Mouse (Mus musculus): ENCODE data around the gene Vmn1r177.
"Not testable (repeated sequence)": the region's sequence is repeated elsewhere in the genome, so short reads cannot be mapped to it uniquely, and the experiment has no call there.

DNA sequence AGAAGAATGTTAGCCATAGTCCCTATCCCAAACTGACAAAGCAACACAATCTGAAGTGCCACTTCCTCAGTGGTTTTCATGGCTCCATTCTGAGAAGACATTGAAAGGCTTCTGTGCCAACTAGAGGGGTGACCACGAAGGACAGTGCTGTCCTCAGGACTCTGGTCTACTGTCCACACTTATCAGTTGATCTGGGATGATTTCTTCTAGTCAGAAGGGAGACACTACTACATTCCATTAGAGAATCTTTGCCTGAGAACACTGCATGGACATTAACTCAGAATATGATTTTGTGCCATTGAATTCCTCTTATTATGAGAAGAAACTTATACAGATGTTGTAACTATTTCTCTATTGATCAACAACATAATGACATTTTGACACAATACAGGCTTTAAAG, at the start of gene Vmn1r177:
- not testable (repeated sequence) for TF ChIP-seq CTCF (IDR thresholded peaks at IDR 0.05; ENCODE audit: control insufficient read depth, insufficient read depth, insufficient read length); CEBPB (IDR thresholded peaks at IDR 0.05; ENCODE audit: low read depth); MAX (IDR thresholded peaks at IDR 0.05); MYOD1 (IDR thresholded peaks at IDR 0.05; ENCODE audit: control insufficient read depth, insufficient read length, low read depth)

Data from C2C12 (cell line).